Mouse (Mus musculus) cerebral cortex, adult 2 months (tissue): ENCODE results near the gene Lzic.

Experiments used
- WGBS: fragments of 180-500 bp; shearing (Covaris S2); methylation state at CpG from one replicate; pipeline ENCODE4 v1.1.7; 2018; 5-methylcytosine and 5-hydroxymethylcytosine counted together

Gene Lzic

GRCm38 (mm10) chr4:149485053-149485824 is at the start of gene Lzic, which contains the start of gene Nmnat1:
Gene Lzic, plus strand, starts transcription at chr4:149485229.
Gene Nmnat1, minus strand, starts transcription at chr4:149485202.
- under 1% methylated on average over 60 of the region's 60 CpGs for WGBS

- 62% methylated on average over 8 of the region's 8 CpGs for WGBS
Observed at GRCm38 (mm10) chr4:149440576-149440975, 44.5 kb upstream of the Lzic start.

GRCm38 (mm10) chr4:149442436-149442835 is 42.6 kb upstream of the Lzic start:
- 63% methylated on average over 3 of the region's 3 CpGs for WGBS

- WGBS: 78% methylated on average over 1 of the region's 1 CpGs
Observed at GRCm38 (mm10) chr4:149444465-149444864, 40.6 kb upstream of the Lzic start.

- 1% methylated on average over 36 of the region's 36 CpGs for WGBS
Observed at GRCm38 (mm10) chr4:149444964-149445701, 39.9 kb upstream of the Lzic start.

GRCm38 (mm10) chr4:149445868-149446267 is 39.2 kb upstream of the Lzic start:
- 11% methylated on average over 11 of the region's 11 CpGs for WGBS

GRCm38 (mm10) chr4:149446309-149446708 is 38.7 kb upstream of the Lzic start:
- 91% methylated on average over 1 of the region's 1 CpGs for WGBS

- 82% methylated on average over 3 of the region's 3 CpGs for WGBS
Observed at GRCm38 (mm10) chr4:149450636-149451035, 34.4 kb upstream of the Lzic start.

GRCm38 (mm10) chr4:149453656-149454055 is 31.4 kb upstream of the Lzic start:
- 77% methylated on average over 4 of the region's 4 CpGs for WGBS

GRCm38 (mm10) chr4:149454263-149454662 is 30.8 kb upstream of the Lzic start:
- 83% methylated on average over 17 of the region's 17 CpGs for WGBS

- 74% methylated on average over 8 of the region's 8 CpGs for WGBS
Observed at GRCm38 (mm10) chr4:149454879-149455278, 30.1 kb upstream of the Lzic start, which contains the start of gene Rbp7. Gene Rbp7, minus strand, starts transcription at chr4:149454978.

GRCm38 (mm10) chr4:149457163-149457562 is 27.9 kb upstream of the Lzic start:
- WGBS: 94% methylated on average over 27 of the region's 27 CpGs

- WGBS: 67% methylated on average over 6 of the region's 6 CpGs
Observed at GRCm38 (mm10) chr4:149457831-149458430, 27.1 kb upstream of the Lzic start.

- WGBS: 60% methylated on average over 5 of the region's 5 CpGs
Observed at GRCm38 (mm10) chr4:149458526-149458925, 26.5 kb upstream of the Lzic start.

- WGBS: 82% methylated on average over 1 of the region's 1 CpGs
Observed at GRCm38 (mm10) chr4:149459425-149459824, 25.6 kb upstream of the Lzic start.

- 95% methylated on average over 2 of the region's 2 CpGs for WGBS
Observed at GRCm38 (mm10) chr4:149460475-149460874, 24.6 kb upstream of the Lzic start.

GRCm38 (mm10) chr4:149461579-149462304 is 23.3 kb upstream of the Lzic start:
- 43% methylated on average over 5 of the region's 7 CpGs for WGBS

GRCm38 (mm10) chr4:149462305-149462971 is 22.6 kb upstream of the Lzic start:
- 88% methylated on average over 6 of the region's 6 CpGs for WGBS

GRCm38 (mm10) chr4:149463435-149463950 is 21.5 kb upstream of the Lzic start:
- WGBS: 86% methylated on average over 6 of the region's 6 CpGs

- WGBS: 93% methylated on average over 3 of the region's 3 CpGs
Observed at GRCm38 (mm10) chr4:149469557-149469956, 15.5 kb upstream of the Lzic start.

GRCm38 (mm10) chr4:149475096-149475495 is 9.9 kb upstream of the Lzic start:
- 71% methylated on average over 7 of the region's 7 CpGs for WGBS
